Mouse (Mus musculus): ENCODE results near the gene Serpinf2.
"Not testable (repeated sequence)": the region's sequence is repeated elsewhere in the genome, so short reads cannot be mapped to it uniquely, and the experiment has no call there.

Gene Serpinf2

DNA sequence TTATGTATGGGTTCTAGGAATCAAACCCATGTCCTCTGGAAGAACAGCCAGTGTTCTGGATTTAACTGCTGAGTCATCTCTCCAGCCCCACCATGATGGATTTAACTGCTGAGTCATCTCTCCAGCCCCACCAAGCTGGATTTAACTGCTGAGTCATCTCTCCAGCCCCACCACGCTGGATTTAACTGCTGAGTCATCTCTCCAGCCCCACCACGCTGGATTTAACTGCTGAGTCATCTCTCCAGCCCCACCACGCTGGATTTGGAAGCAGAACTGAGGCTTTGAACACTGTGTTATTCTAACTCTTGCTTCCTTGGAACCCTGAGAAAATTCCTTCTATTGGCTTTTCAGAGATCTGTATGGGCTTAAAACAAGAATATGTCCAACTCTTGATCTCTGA is 55.9 kb downstream of the Serpinf2 start:
- DNase-seq (ENCODE audit: low spot score): not testable (repeated sequence)

Data from left cerebral cortex, adult 11 months (tissue).